Mouse (Mus musculus): Measurements from ENCODE around the gene Prmt8. TPM values are rescaled to one million over a fixed set of nuclear protein-coding genes. Genes with fewer than 3 reads are reported as not detected.

Gene Prmt8
- polyA plus RNA-seq, 1 experiment, result not detected

DNA sequence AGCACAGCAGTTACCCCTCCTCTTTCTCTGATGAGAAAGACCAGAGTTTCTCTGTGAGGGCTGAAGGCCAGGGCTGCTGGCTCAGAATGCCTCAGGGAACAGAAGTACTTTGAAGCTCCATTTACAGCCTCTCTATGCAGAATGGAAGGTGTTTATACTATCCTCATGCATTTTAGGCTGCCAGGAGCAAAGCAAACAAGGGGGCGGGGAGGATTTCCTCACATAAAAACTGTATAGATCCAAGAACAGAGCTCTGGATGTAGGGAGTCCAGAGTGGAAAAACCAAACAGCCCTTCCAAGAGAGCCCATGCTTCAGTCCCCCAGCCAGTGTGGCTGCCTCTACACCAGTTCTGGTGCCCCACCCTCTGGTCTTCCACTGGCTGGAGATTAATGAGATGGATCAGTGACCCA lies 61.0 kb downstream of the Prmt8 start:
- 56% methylated on average over 1 of the region's 1 CpGs for WGBS
- Histone ChIP-seq H3K27ac (ENCODE audit: insufficient read depth, low read depth, low read length) (no peak overlapping the region), H3K36me3 (ENCODE audit: control insufficient read depth, insufficient read depth, low read length) (no peaks in the 10 kb centered on the region), H3K4me1 (ENCODE audit: control insufficient read depth, insufficient read depth, low read length) (no peaks in the 10 kb centered on the region), H3K27me3 (replicated peaks; ENCODE audit: control insufficient read depth, insufficient read depth, low read length) (no peaks in the 10 kb centered on the region), H3K4me3 (ENCODE audit: insufficient read depth, low read depth, low read length) (no peak overlapping the region)
- no peak for TF ChIP-seq CTCF (conservative IDR thresholded peaks at IDR 0.05; ENCODE audit: insufficient read depth, insufficient read length, low read depth, low read length)
- TF ChIP-seq POLR2A (IDR thresholded peaks at IDR 0.05; ENCODE audit: low read depth, low read length), result no peak
- DNase-seq, result no peak

- H3K4me1 ChIP-seq (ENCODE audit: control insufficient read depth, insufficient read depth, low read length), result no peaks in the 10 kb centered on the region
- no peak overlapping the region for H3K27ac ChIP-seq (ENCODE audit: insufficient read depth, low read depth, low read length)
- TF ChIP-seq CTCF (conservative IDR thresholded peaks at IDR 0.05; ENCODE audit: insufficient read depth, insufficient read length, low read depth, low read length), result no peak
- no peak for TF ChIP-seq POLR2A (IDR thresholded peaks at IDR 0.05; ENCODE audit: low read depth, low read length)
- 56% methylated on average over 11 of the region's 11 CpGs for WGBS
- DNase-seq, result no peak
- H3K4me3 ChIP-seq (ENCODE audit: insufficient read depth, low read depth, low read length), result no peak overlapping the region
- no peaks in the 10 kb centered on the region for H3K27me3 ChIP-seq (replicated peaks; ENCODE audit: control insufficient read depth, insufficient read depth, low read length)
- H3K36me3 ChIP-seq (ENCODE audit: control insufficient read depth, insufficient read depth, low read length), result no peaks in the 10 kb centered on the region
Observed at GRCm38 (mm10) chr6:127701036-127701783, 68.1 kb downstream of the Prmt8 start.

- no peak for DNase-seq
- Histone ChIP-seq H3K4me3 (ENCODE audit: insufficient read depth, low read depth, low read length) (no peak overlapping the region), H3K27me3 (replicated peaks; ENCODE audit: control insufficient read depth, insufficient read depth, low read length) (no peaks in the 10 kb centered on the region), H3K36me3 (ENCODE audit: control insufficient read depth, insufficient read depth, low read length) (no peaks in the 10 kb centered on the region), H3K27ac (ENCODE audit: insufficient read depth, low read depth, low read length) (no peak overlapping the region), H3K4me1 (ENCODE audit: control insufficient read depth, insufficient read depth, low read length) (no peaks in the 10 kb centered on the region)
- no peak for TF ChIP-seq CTCF (conservative IDR thresholded peaks at IDR 0.05; ENCODE audit: insufficient read depth, insufficient read length, low read depth, low read length)
- no peak for TF ChIP-seq POLR2A (IDR thresholded peaks at IDR 0.05; ENCODE audit: low read depth, low read length)
- WGBS, result 88% methylated on average over 7 of the region's 7 CpGs
Observed at GRCm38 (mm10) chr6:127693681-127694080, 75.6 kb downstream of the Prmt8 start.

GRCm38 (mm10) chr6:127692298-127692697 lies 77.0 kb downstream of the Prmt8 start:
- Histone ChIP-seq H3K4me3 (ENCODE audit: insufficient read depth, low read depth, low read length) (no peak overlapping the region), H3K27me3 (replicated peaks; ENCODE audit: control insufficient read depth, insufficient read depth, low read length) (no peaks in the 10 kb centered on the region), H3K4me1 (ENCODE audit: control insufficient read depth, insufficient read depth, low read length) (no peaks in the 10 kb centered on the region), H3K36me3 (ENCODE audit: control insufficient read depth, insufficient read depth, low read length) (no peaks in the 10 kb centered on the region), H3K27ac (ENCODE audit: insufficient read depth, low read depth, low read length) (no peak overlapping the region)
- no peak for DNase-seq
- TF ChIP-seq CTCF (conservative IDR thresholded peaks at IDR 0.05; ENCODE audit: insufficient read depth, insufficient read length, low read depth, low read length) (no peak), POLR2A (IDR thresholded peaks at IDR 0.05; ENCODE audit: low read depth, low read length) (no peak)
- 62% methylated on average over 7 of the region's 7 CpGs for WGBS

DNA sequence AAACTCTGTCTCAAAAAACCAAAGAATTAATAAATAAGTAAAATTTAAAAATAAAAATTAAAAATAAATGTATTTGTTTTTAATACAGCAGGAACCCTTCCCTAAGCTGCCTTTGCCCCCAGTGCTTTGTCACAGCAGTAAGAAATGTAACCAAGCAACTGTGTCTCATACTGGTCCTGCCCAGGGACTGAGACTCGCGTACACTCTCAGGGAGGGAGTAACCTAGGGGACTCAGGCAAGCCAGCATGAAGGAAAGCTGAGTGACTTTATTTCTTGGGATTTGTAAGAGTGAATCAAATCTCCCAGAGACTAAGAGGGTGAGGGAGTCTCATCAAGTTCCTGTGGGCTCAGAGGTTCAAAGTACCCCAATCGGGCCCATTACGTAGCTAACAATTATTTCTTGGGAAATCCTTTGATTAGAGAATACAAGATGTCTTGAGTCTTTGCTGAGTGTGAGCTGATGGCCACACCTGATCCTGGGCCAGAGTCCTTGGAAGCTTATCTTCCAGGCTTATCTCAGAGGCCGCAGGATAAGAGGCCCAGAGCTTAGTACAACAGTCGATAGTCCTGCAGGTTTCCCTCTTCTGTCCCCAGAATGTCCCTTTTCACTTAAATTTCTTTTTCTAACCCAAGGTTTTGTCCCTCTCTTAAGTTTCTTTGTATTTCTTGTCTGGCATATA lies 82.0 kb downstream of the Prmt8 start:
- no peak overlapping the region for H3K27ac ChIP-seq (ENCODE audit: insufficient read depth, low read depth, low read length)
- no peak for DNase-seq
- H3K36me3 ChIP-seq (ENCODE audit: control insufficient read depth, insufficient read depth, low read length), result no peaks in the 10 kb centered on the region
- no peaks in the 10 kb centered on the region for H3K4me1 ChIP-seq (ENCODE audit: control insufficient read depth, insufficient read depth, low read length)
- TF ChIP-seq CTCF (conservative IDR thresholded peaks at IDR 0.05; ENCODE audit: insufficient read depth, insufficient read length, low read depth, low read length) (no peak), POLR2A (IDR thresholded peaks at IDR 0.05; ENCODE audit: low read depth, low read length) (no peak)
- no peak overlapping the region for H3K4me3 ChIP-seq (ENCODE audit: insufficient read depth, low read depth, low read length)
- WGBS, result 92% methylated on average over 6 of the region's 6 CpGs
- no peaks in the 10 kb centered on the region for H3K27me3 ChIP-seq (replicated peaks; ENCODE audit: control insufficient read depth, insufficient read depth, low read length)

DNA sequence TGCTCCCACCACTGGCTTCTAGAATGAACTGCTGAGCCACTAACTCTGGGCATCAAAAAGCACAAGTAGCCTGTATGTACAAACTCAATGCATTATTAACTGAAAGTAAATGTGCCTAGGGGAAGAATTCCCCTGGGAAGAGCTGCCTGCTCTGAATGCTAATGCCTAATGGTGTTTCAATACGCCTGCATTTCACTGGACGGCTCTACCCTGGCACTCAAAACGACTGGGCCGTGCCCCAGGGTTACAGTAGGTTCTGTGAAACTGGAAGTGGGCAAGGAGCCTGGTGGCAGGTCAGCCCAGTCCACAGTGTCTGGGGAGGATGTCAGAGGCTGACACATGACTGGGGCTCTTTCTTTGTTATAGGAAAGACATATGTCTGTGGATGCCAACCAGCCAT lies 84.3 kb downstream of the Prmt8 start:
- peak; percentile 4 for DNase-seq
- no peaks in the 10 kb centered on the region for H3K36me3 ChIP-seq (ENCODE audit: control insufficient read depth, insufficient read depth, low read length)
- H3K27me3 ChIP-seq (replicated peaks; ENCODE audit: control insufficient read depth, insufficient read depth, low read length), result no peaks in the 10 kb centered on the region
- no peaks in the 10 kb centered on the region for H3K4me1 ChIP-seq (ENCODE audit: control insufficient read depth, insufficient read depth, low read length)
- WGBS, result 67% methylated on average over 4 of the region's 4 CpGs
- H3K27ac ChIP-seq (ENCODE audit: insufficient read depth, low read depth, low read length), result no peak overlapping the region
- TF ChIP-seq CTCF (conservative IDR thresholded peaks at IDR 0.05; ENCODE audit: insufficient read depth, insufficient read length, low read depth, low read length) (no peak), POLR2A (IDR thresholded peaks at IDR 0.05; ENCODE audit: low read depth, low read length) (no peak)
- no peak overlapping the region for H3K4me3 ChIP-seq (ENCODE audit: insufficient read depth, low read depth, low read length)

- Histone ChIP-seq H3K36me3 (ENCODE audit: control insufficient read depth, insufficient read depth, low read length) (no peaks in the 10 kb centered on the region), H3K27me3 (replicated peaks; ENCODE audit: control insufficient read depth, insufficient read depth, low read length) (no peaks in the 10 kb centered on the region), H3K27ac (ENCODE audit: insufficient read depth, low read depth, low read length) (no peak overlapping the region), H3K4me1 (ENCODE audit: control insufficient read depth, insufficient read depth, low read length) (no peaks in the 10 kb centered on the region), H3K4me3 (ENCODE audit: insufficient read depth, low read depth, low read length) (no peak overlapping the region)
- 57% methylated on average over 8 of the region's 8 CpGs for WGBS
- no peak for TF ChIP-seq POLR2A (IDR thresholded peaks at IDR 0.05; ENCODE audit: low read depth, low read length)
- TF ChIP-seq CTCF (conservative IDR thresholded peaks at IDR 0.05; ENCODE audit: insufficient read depth, insufficient read length, low read depth, low read length), result no peak
- DNase-seq, result no peak
Observed at GRCm38 (mm10) chr6:127683561-127683960, 85.7 kb downstream of the Prmt8 start.
